Mouse (Mus musculus): ENCODE measurements at regions not wholly inside any gene's neighbourhood (a gene's known extent, or its start where the extent isn't known, plus 50 kb on each side); places are given as distances from the start of the nearest gene placed in this dataset.

GRCm38 (mm10) chr9:41792173-41792829 lies 331.8 kb downstream of the Sorl1 start:
- WGBS: 72% methylated on average over 4 of the region's 4 CpGs
- Histone ChIP-seq H3K4me3 (no peak overlapping the region), H3K27me3 (no peaks in the 10 kb centered on the region), H3K4me2 (replicated peaks) (no peak overlapping the region), H3K9ac (no peak overlapping the region), H3K36me3 (no peaks in the 10 kb centered on the region), H3K27ac (no peak overlapping the region), H3K4me1 (peaks cover 41% of the 10 kb centered on the region), H3K9me3 (no peaks in the 10 kb centered on the region)
- no peak for ATAC-seq (ENCODE audit: low FRiP score, low read depth)

DNA sequence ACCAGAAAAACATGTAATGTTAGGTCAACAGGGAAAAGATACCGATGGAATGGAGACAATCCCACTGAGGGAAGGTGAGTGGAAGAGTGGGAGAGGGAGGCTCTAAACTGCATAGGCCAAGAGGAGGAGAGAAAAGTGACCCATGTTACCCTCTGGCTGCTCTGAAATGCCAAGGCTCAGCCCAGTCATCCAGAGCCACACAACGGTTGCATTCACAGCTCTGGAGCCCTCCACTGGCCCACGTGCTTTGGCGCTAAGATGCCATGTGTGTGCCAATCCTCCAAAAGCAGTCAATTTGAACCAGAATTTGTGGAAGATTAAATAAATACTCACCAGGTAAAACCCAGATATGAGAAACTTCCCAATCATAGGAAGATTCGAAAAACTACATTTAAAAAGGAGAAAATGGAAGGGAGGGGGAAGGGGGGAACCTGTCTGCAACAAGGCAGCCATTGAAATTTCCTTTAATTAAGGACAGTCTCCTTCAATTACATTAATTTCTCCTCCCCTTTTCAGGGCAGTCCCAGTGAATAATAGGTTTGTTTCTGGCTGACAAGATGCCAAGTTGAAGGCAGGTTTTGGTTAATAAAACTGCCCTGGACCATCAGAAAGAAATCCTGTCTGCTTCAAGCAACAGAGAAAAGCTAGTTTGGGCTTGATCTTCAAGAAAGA lies 332.5 kb downstream of the Sorl1 start:
- H3K27ac ChIP-seq: no peak overlapping the region
- ATAC-seq (ENCODE audit: low FRiP score, low read depth): no peak
- WGBS: 65% methylated on average over 5 of the region's 5 CpGs

DNA sequence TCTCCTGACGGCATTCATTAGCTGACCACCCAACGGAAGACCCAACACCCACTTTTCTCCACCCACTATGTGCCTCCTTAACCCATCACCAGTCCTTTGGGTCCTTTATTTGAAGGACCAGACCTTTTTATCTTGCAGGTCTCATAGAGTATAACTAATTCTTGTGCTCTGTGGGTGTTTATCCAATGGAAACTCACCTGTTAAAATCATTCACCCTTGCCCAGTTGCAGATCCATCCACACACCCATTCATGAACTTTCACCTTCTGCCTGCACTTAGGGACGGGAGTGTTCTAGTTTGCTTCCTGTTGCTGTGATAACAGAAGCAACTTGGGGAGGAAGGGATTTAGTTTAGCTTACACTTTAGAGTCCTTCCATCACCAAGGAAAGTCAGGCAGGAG lies 339.0 kb downstream of the Sorl1 start:
- no peak overlapping the region for H3K4me2 ChIP-seq (replicated peaks)
- ATAC-seq (ENCODE audit: low FRiP score, low read depth): no peak
- H3K36me3 ChIP-seq: no peaks in the 10 kb centered on the region
- H3K9me3 ChIP-seq: peaks cover 7% of the 10 kb centered on the region
- 0 out of 2 replicates have a peak, but pooled peaks cover 11% of the 10 kb centered on the region for H3K4me1 ChIP-seq
- H3K9ac ChIP-seq: no peak overlapping the region
- no peak overlapping the region for H3K27ac ChIP-seq
- 78% methylated on average over 3 of the region's 3 CpGs for WGBS
- no peak overlapping the region for H3K4me3 ChIP-seq
- no peaks in the 10 kb centered on the region for H3K27me3 ChIP-seq

More for the DNA sequence above, 332.5 kb downstream of the Sorl1 start:
- Histone ChIP-seq H3K27me3 (no peaks in the 10 kb centered on the region), H3K4me1 (peaks cover 41% of the 10 kb centered on the region), H3K9me3 (no peaks in the 10 kb centered on the region), H3K9ac (no peak overlapping the region), H3K4me3 (no peak overlapping the region), H3K4me2 (replicated peaks) (no peak overlapping the region), H3K36me3 (no peaks in the 10 kb centered on the region)

DNA sequence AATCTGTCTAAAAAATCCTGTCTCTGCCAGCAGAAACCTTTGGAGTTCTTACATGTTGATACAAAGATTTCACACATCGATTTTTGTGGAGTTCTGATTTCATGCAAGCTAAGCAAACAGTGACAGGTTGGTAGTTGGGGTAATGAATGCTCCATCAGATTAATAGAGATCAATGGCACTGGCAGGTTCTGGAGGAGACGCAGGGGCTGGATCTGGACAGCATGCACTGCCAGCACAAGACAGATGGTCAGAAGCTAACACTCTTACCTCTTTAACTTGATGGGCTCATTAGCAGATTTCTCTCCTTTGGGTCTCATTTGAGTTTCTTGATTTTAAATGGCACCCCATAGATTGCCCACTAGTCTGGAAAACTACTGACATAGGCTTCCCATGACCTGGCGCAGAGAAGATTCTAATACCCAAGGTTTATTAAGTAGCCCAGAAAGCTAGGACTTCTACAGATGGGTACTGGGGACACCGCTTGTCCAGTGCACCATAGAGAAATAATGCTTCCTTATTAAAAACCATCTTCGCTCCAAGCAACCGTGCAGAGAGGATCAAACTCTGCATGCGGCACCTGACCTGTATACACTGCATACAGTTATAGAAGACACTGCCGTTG lies 351.7 kb downstream of the Sorl1 start:
- Histone ChIP-seq H3K9ac (no peak overlapping the region), H3K4me3 (no peak overlapping the region), H3K27ac (no peak overlapping the region), H3K4me2 (replicated peaks) (no peak overlapping the region), H3K27me3 (no peaks in the 10 kb centered on the region), H3K36me3 (no peaks in the 10 kb centered on the region), H3K9me3 (no peaks in the 10 kb centered on the region), H3K4me1 (peaks cover 13% of the 10 kb centered on the region)
- 90% methylated on average over 8 of the region's 8 CpGs for WGBS
- ATAC-seq (ENCODE audit: low FRiP score, low read depth): no peak

GRCm38 (mm10) chr9:41771276-41771675 lies 352.8 kb downstream of the Sorl1 start:
- no peak overlapping the region for H3K4me3 ChIP-seq
- H3K4me1 ChIP-seq: peaks cover 24% of the 10 kb centered on the region
- H3K9me3 ChIP-seq: no peaks in the 10 kb centered on the region
- 33% methylated on average over 1 of the region's 1 CpGs for WGBS
- no peak overlapping the region for H3K4me2 ChIP-seq (replicated peaks)
- ATAC-seq (ENCODE audit: low FRiP score, low read depth): peak; percentile 60; the same call in 1 of the 2 replicates
- no peaks in the 10 kb centered on the region for H3K36me3 ChIP-seq
- no peak overlapping the region for H3K9ac ChIP-seq
- H3K27ac ChIP-seq: peak overlapping the region; percentile 74
- H3K27me3 ChIP-seq: no peaks in the 10 kb centered on the region

DNA sequence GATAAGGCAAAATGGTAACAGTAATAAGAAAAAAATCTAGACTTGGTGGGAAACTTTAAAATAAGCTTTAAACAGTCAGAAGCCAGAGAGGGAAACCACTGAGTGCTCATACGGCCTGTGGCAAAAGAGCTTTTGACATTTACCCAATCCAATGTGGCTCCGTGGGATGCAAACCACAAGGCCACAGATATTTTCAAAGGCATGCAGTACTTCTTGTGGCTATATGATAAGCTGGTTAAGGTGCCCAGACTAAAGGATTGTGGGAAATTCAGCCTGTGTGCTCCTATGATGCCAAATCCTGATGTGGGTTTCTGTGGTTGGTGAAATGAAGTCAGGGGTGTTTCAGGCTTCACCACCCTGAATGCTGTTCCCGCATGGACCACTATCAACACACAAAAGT lies 355.8 kb downstream of the Sorl1 start:
- H3K27me3 ChIP-seq: no peaks in the 10 kb centered on the region
- no peak overlapping the region for H3K27ac ChIP-seq
- H3K9ac ChIP-seq: no peak overlapping the region
- no peaks in the 10 kb centered on the region for H3K36me3 ChIP-seq
- H3K4me1 ChIP-seq: peaks cover 38% of the 10 kb centered on the region
- no peak overlapping the region for H3K4me3 ChIP-seq
- no peak for ATAC-seq (ENCODE audit: low FRiP score, low read depth)
- WGBS: 83% methylated on average over 3 of the region's 3 CpGs
- H3K9me3 ChIP-seq: 0 out of 2 replicates have a peak, but pooled peaks cover 3% of the 10 kb centered on the region
- no peak overlapping the region for H3K4me2 ChIP-seq (replicated peaks)

DNA sequence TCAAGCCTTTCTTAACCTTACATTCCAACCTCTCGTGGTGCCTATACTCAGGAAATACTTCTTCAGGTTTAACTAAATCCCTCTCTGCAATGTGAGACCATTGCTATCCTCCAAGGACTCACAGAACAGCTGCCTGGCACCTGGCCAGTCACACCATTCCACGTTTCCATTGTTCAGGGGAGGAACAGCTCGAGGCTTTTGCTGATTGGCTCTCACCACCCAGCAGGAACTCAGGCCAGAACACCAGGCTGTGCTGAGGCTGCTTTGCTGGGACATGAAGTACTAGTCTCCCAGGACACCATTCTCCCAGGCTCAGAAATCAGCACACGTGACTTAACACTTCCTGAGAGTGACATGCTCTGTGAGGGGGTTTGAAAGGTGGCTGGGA lies 357.6 kb downstream of the Sorl1 start:
- H3K27ac ChIP-seq: peak overlapping the region; percentile 94
- no peaks in the 10 kb centered on the region for H3K36me3 ChIP-seq
- ATAC-seq (ENCODE audit: low FRiP score, low read depth): peak; percentile 95
- peak overlapping the region; percentile 21; the same call in 1 of the 2 replicates for H3K4me2 ChIP-seq (replicated peaks)
- H3K4me1 ChIP-seq: peaks cover 36% of the 10 kb centered on the region
- no peak overlapping the region for H3K9ac ChIP-seq
- 7% methylated on average over 4 of the region's 4 CpGs for WGBS
- no peak overlapping the region for H3K4me3 ChIP-seq
- no peaks in the 10 kb centered on the region for H3K27me3 ChIP-seq
- 0 out of 2 replicates have a peak, but pooled peaks cover 3% of the 10 kb centered on the region for H3K9me3 ChIP-seq

- Histone ChIP-seq H3K9ac (no peak overlapping the region), H3K4me1 (peaks cover 37% of the 10 kb centered on the region), H3K36me3 (no peaks in the 10 kb centered on the region), H3K27ac (peak overlapping the region; percentile 94), H3K9me3 (0 out of 2 replicates have a peak, but pooled peaks cover 3% of the 10 kb centered on the region), H3K27me3 (no peaks in the 10 kb centered on the region), H3K4me3 (no peak overlapping the region), H3K4me2 (replicated peaks) (peak overlapping the region; percentile 21; the same call in 1 of the 2 replicates)
- WGBS: 58% methylated on average over 6 of the region's 6 CpGs
- peak; percentile 84; the same call in 1 of the 2 replicates for ATAC-seq (ENCODE audit: low FRiP score, low read depth)
These were observed 358.1 kb downstream of the Sorl1 start for GRCm38 (mm10) chr9:41765816-41766532.

DNA sequence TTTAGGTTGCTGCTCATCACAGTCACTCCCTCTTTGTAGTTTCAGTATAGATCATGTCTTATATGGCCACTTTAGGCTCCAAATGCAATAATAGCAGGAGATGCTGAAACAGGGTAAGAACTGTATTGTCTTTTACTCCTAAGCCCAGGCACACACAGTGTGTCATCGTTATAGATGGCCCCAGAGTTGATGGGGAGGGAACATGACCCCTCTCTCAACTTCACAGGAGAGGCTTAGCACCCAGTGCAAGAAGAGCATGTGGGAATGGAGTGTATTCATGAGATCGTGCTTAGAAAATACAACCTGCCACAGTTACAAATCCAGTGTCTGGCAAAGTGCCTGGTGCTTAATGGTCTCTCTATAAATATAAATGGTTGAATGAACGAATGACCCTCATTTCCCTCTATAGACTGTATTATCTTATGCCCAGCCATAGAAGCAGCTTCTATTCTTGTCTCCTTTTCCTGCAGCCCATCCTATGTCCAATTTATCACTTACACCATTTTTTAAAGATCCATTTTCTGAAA lies 363.0 kb downstream of the Sorl1 start:
- H3K4me1 ChIP-seq: peaks cover 21% of the 10 kb centered on the region
- no peaks in the 10 kb centered on the region for H3K27me3 ChIP-seq
- H3K9ac ChIP-seq: no peak overlapping the region
- H3K9me3 ChIP-seq: 0 out of 2 replicates have a peak, but pooled peaks cover 3% of the 10 kb centered on the region
- WGBS: 44% methylated on average over 3 of the region's 3 CpGs
- no peak for ATAC-seq (ENCODE audit: low FRiP score, low read depth)
- H3K4me2 ChIP-seq (replicated peaks): no peak overlapping the region
- H3K27ac ChIP-seq: no peak overlapping the region
- H3K4me3 ChIP-seq: no peak overlapping the region
- H3K36me3 ChIP-seq: no peaks in the 10 kb centered on the region

DNA sequence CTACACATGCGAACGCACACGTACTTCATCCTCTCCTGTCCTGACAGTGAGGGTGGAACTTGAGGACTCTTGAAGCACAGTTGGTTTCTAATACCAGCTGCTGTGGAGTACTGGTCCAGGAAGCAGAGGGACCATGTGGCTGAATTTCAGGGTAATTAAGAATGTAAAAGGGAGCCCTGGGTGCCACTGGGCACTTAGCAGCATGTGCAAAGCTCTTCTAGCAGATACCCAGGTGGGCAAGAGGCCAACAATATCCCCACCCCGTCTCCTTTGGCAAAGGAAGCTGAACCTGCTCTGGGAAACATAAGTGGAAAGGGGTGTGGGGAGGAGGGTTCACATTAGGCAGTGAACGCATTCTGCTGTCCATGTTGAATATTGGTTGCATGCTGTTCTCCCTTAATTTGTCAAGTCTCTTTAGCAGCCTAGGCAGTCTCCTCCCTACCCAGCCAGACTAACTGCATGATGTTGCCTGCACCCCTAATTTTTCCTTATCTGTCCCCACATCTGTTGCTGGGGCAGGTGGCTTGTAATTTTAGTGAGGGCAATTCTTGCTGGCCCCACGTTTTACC lies 369.6 kb downstream of the Sorl1 start:
- Histone ChIP-seq H3K36me3 (no peaks in the 10 kb centered on the region), H3K4me1 (peaks cover 14% of the 10 kb centered on the region), H3K27ac (no peak overlapping the region; the same call in 1 of the 2 replicates), H3K4me2 (replicated peaks) (no peak overlapping the region), H3K9ac (no peak overlapping the region), H3K27me3 (no peaks in the 10 kb centered on the region), H3K4me3 (no peak overlapping the region), H3K9me3 (no peaks in the 10 kb centered on the region)
- WGBS: 63% methylated on average over 6 of the region's 6 CpGs
- ATAC-seq (ENCODE audit: low FRiP score, low read depth): no peak

GRCm38 (mm10) chr9:41745979-41746647 lies 378.0 kb downstream of the Sorl1 start:
- H3K9ac ChIP-seq: no peak overlapping the region
- H3K27ac ChIP-seq: no peak overlapping the region
- no peak overlapping the region for H3K4me3 ChIP-seq
- ATAC-seq (ENCODE audit: low FRiP score, low read depth): no peak
- no peak overlapping the region for H3K4me2 ChIP-seq (replicated peaks)
- H3K4me1 ChIP-seq: no peaks in the 10 kb centered on the region
- 81% methylated on average over 5 of the region's 5 CpGs for WGBS
- no peaks in the 10 kb centered on the region for H3K27me3 ChIP-seq
- H3K36me3 ChIP-seq: no peaks in the 10 kb centered on the region
- H3K9me3 ChIP-seq: no peaks in the 10 kb centered on the region
